Mouse (Mus musculus) liver, embryonic 15.5 days (tissue): Measurements from ENCODE around the gene Gzmk. TPM values are rescaled to one million over a fixed set of nuclear protein-coding genes. Genes with fewer than 3 reads are reported as not detected.

Source experiments
- ATAC-seq: fragments of 200-750 bp; cut with Nextera tagmentation; 2 replicates; pipeline ENCODE4 v1.8.0; 2017; ENCODE audit warnings: moderate number of reproducible peaks, mild to moderate bottlenecking, moderate library complexity; ENCODE audit not compliant: insufficient read depth
- H3K27ac ChIP-seq: fragments of 300-500 bp; sonication (generic); replicated peaks from 2 replicates; pipeline ENCODE4 v1.5.1; 2015; ENCODE audit warnings: mild to moderate bottlenecking, inconsistent platforms
- H3K27me3 ChIP-seq: fragments of 300-500 bp; sonication (generic); 2 replicates; pipeline ENCODE4 v1.6.1; 2015; ENCODE audit warnings: mild to moderate bottlenecking, inconsistent platforms
- H3K36me3 ChIP-seq: fragments of 300-500 bp; sonication (generic); replicated peaks from 2 replicates; pipeline ENCODE4 v1.6.1; 2015; ENCODE audit warnings: moderate library complexity, mild to moderate bottlenecking, inconsistent platforms
- H3K4me1 ChIP-seq: fragments of 300-500 bp; sonication (generic); replicated peaks from 2 replicates; pipeline ENCODE4 v1.6.1; 2015; ENCODE audit warnings: inconsistent platforms
- H3K4me2 ChIP-seq: fragments of 300-500 bp; sonication (generic); 2 replicates; pipeline ENCODE4 v1.6.1; 2015; ENCODE audit warnings: moderate library complexity, mild to moderate bottlenecking, inconsistent platforms
- H3K4me3 ChIP-seq: fragments of 300-500 bp; sonication (generic); replicated peaks from 2 replicates; pipeline ENCODE4 v1.5.1; 2015; ENCODE audit warnings: mild to moderate bottlenecking, inconsistent platforms
- H3K9ac ChIP-seq: fragments of 300-500 bp; sonication (generic); 2 replicates; pipeline ENCODE4 v1.6.1; 2015; ENCODE audit warnings: moderate library complexity, mild to moderate bottlenecking, inconsistent platforms
- H3K9me3 ChIP-seq: fragments of 300-500 bp; sonication (generic); replicated peaks from 2 replicates; pipeline ENCODE4 v1.6.1; 2016; ENCODE audit warnings: inconsistent platforms
- WGBS: fragments of 180-500 bp; shearing (Covaris S2); methylation state at CpG from one replicate; pipeline ENCODE4 v1.1.7; 2015; ENCODE audit warnings: mixed read lengths; ENCODE audit not compliant: insufficient replicate concordance; 5-methylcytosine and 5-hydroxymethylcytosine counted together
- polyA plus RNA-seq: library from polyadenylated mRNA; unstranded; fragments of >200 nt; fragmentation: Nextera tagmentation; extraction: Ambion mirVana; gene quantifications from 2 replicates; pipeline ENCODE4 v1.2.1, GENCODE M21; 2015

Gene Gzmk
- polyA plus RNA-seq, 1 experiment from 2014 or later = not detected

DNA sequence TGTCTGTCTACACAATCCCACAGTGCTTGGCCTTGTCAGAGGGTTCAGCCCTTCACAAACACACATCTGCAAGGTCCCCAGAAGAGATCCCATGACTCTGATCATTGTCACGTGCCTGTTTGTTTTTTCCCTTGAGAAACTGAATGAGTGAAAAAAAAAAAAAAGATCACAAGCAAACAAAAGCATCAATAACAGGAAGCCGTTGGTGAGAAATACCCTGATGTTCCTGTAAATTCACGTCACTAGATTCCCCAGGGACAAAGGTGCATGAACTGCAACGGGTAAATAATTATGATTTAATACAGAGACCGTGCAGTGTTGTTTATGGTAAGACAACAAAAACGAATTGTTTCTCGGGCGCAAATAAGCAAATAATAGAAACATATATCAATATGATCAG lies 19.3 kb upstream of the Gzmk start:
- Histone ChIP-seq H3K4me3 (no peak overlapping the region), H3K9ac (no peak overlapping the region), H3K27ac (no peak overlapping the region), H3K36me3 (no peaks in the 10 kb centered on the region), H3K4me2 (no peak overlapping the region), H3K9me3 (no peaks in the 10 kb centered on the region), H3K4me1 (no peaks in the 10 kb centered on the region), H3K27me3 (no peaks in the 10 kb centered on the region)
- ATAC-seq = no peak
- 60% methylated on average over 8 of the region's 8 CpGs for WGBS

- H3K4me3 ChIP-seq = no peak overlapping the region
- no peaks in the 10 kb centered on the region for H3K36me3 ChIP-seq
- H3K27me3 ChIP-seq = no peaks in the 10 kb centered on the region
- H3K4me1 ChIP-seq = no peaks in the 10 kb centered on the region
- H3K27ac ChIP-seq = no peak overlapping the region
- H3K4me2 ChIP-seq = no peak overlapping the region
- H3K9ac ChIP-seq = no peak overlapping the region
- 26% methylated on average over 6 of the region's 6 CpGs for WGBS
- ATAC-seq = no peak
- H3K9me3 ChIP-seq = no peaks in the 10 kb centered on the region
Observed at GRCm38 (mm10) chr13:113242129-113242528, 16.4 kb upstream of the Gzmk start.

GRCm38 (mm10) chr13:113227666-113228463 lies 2.2 kb upstream of the Gzmk start:
- Histone ChIP-seq H3K9ac (no peak overlapping the region), H3K9me3 (no peaks in the 10 kb centered on the region), H3K27ac (no peak overlapping the region), H3K27me3 (peaks cover 3% of the 10 kb centered on the region; the same call in 1 of the 2 replicates), H3K36me3 (no peaks in the 10 kb centered on the region), H3K4me2 (no peak overlapping the region), H3K4me1 (no peaks in the 10 kb centered on the region), H3K4me3 (no peak overlapping the region)
- no peak for ATAC-seq
- 68% methylated on average over 17 of the region's 17 CpGs for WGBS

DNA sequence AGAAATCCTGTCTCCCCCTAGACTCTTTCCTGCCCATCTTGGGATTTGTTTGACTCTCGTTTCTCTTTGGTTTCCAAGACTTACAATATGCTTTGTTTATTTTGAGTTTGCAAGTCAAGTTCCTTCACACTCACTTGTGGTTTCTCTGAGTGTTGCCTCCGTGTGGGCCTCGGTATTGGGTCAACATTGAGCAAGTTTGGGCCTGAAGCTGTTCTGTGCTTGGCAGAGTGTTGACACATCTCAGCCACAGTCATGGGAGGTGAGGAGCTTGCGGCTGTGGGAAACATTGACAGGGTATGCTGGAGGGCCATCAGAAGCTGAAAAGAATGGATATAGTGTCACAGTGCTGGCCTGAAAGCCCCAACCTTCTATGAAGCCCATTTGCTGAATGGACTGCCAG lies 1.4 kb upstream of the Gzmk start:
- H3K36me3 ChIP-seq = no peaks in the 10 kb centered on the region
- no peak overlapping the region for H3K4me3 ChIP-seq
- 40% methylated on average over 4 of the region's 4 CpGs for WGBS
- no peaks in the 10 kb centered on the region for H3K4me1 ChIP-seq
- peaks cover 9% of the 10 kb centered on the region for H3K27me3 ChIP-seq
- H3K27ac ChIP-seq = no peak overlapping the region
- no peak for ATAC-seq
- no peak overlapping the region for H3K9ac ChIP-seq
- no peak overlapping the region for H3K4me2 ChIP-seq
- no peaks in the 10 kb centered on the region for H3K9me3 ChIP-seq

- H3K27ac ChIP-seq = no peak overlapping the region
- ATAC-seq = no peak
- H3K4me2 ChIP-seq = no peak overlapping the region
Observed at GRCm38 (mm10) chr13:113224105-113224504, 1.6 kb downstream of the Gzmk start.

GRCm38 (mm10) chr13:113221851-113222250 lies 3.9 kb downstream of the Gzmk start:
- Histone ChIP-seq H3K27ac (no peak overlapping the region), H3K4me3 (no peak overlapping the region), H3K27me3 (peaks cover 9% of the 10 kb centered on the region), H3K9me3 (no peaks in the 10 kb centered on the region), H3K9ac (no peak overlapping the region), H3K4me2 (no peak overlapping the region), H3K36me3 (no peaks in the 10 kb centered on the region), H3K4me1 (no peaks in the 10 kb centered on the region)
- 44% methylated on average over 6 of the region's 6 CpGs for WGBS
- no peak for ATAC-seq

More at GRCm38 (mm10) chr13:113224105-113224504, 1.6 kb downstream of the Gzmk start:
- H3K36me3 ChIP-seq = no peaks in the 10 kb centered on the region
- H3K9me3 ChIP-seq = no peaks in the 10 kb centered on the region
- no peak overlapping the region for H3K9ac ChIP-seq
- WGBS = 36% methylated on average over 2 of the region's 2 CpGs
- no peaks in the 10 kb centered on the region for H3K4me1 ChIP-seq
- H3K27me3 ChIP-seq = peaks cover 9% of the 10 kb centered on the region
- H3K4me3 ChIP-seq = no peak overlapping the region

- Histone ChIP-seq H3K9ac (no peak overlapping the region), H3K4me2 (no peak overlapping the region), H3K4me1 (0 out of 2 replicates have a peak, but pooled peaks cover 4% of the 10 kb centered on the region), H3K4me3 (no peak overlapping the region), H3K27ac (no peak overlapping the region), H3K9me3 (no peaks in the 10 kb centered on the region), H3K36me3 (no peaks in the 10 kb centered on the region), H3K27me3 (peaks cover 17% of the 10 kb centered on the region)
- WGBS = 87% methylated on average over 3 of the region's 3 CpGs
- no peak for ATAC-seq
Observed at GRCm38 (mm10) chr13:113213865-113214264, 11.8 kb downstream of the Gzmk start.

- H3K4me3 ChIP-seq = no peak overlapping the region
- H3K9me3 ChIP-seq = no peaks in the 10 kb centered on the region
- peaks cover 17% of the 10 kb centered on the region for H3K27me3 ChIP-seq
- H3K4me1 ChIP-seq = 0 out of 2 replicates have a peak, but pooled peaks cover 4% of the 10 kb centered on the region
- no peak overlapping the region for H3K4me2 ChIP-seq
- H3K9ac ChIP-seq = no peak overlapping the region
- H3K36me3 ChIP-seq = no peaks in the 10 kb centered on the region
- ATAC-seq = peak; percentile 49
- 16% methylated on average over 3 of the region's 3 CpGs for WGBS
- H3K27ac ChIP-seq = no peak overlapping the region
Observed at GRCm38 (mm10) chr13:113212401-113212800, 13.3 kb downstream of the Gzmk start.

DNA sequence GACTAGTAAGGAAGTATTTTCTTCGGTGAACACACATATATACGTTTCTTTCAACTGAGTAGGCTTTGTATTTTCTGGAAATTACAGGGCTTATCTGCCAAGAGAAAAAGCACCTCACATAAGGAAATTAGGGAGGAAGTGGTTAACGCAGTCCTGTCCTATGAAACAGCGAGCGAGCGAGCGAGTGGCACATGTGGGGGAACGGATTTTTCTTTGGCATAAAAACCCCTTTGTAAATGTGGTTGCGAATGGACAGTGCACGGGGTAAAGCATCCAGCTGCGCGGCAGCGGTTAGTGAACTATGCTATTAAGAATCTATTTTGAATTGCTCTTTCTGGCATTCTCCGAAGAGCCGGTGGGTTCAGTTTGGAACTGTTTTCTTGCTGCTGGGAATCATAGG lies 14.4 kb downstream of the Gzmk start:
- Histone ChIP-seq H3K27me3 (peaks cover 17% of the 10 kb centered on the region), H3K4me3 (no peak overlapping the region), H3K4me1 (0 out of 2 replicates have a peak, but pooled peaks cover 4% of the 10 kb centered on the region), H3K9ac (no peak overlapping the region), H3K4me2 (no peak overlapping the region), H3K9me3 (no peaks in the 10 kb centered on the region), H3K36me3 (no peaks in the 10 kb centered on the region), H3K27ac (no peak overlapping the region)
- 20% methylated on average over 15 of the region's 15 CpGs for WGBS
- no peak for ATAC-seq

- no peak for ATAC-seq
- no peak within 1 kb of the TSS for H3K27ac ChIP-seq
- no peaks in the 10 kb centered on the region for H3K36me3 ChIP-seq
- WGBS = 33% methylated on average over 15 of the region's 15 CpGs
- no peak within 1 kb of the TSS for H3K9ac ChIP-seq
- H3K4me2 ChIP-seq = no peak within 1 kb of the TSS
- H3K9me3 ChIP-seq = no peaks in the 10 kb centered on the region
- H3K27me3 ChIP-seq = peaks cover 17% of the 10 kb centered on the region
- H3K4me3 ChIP-seq = no peak within 1 kb of the TSS
- H3K4me1 ChIP-seq = 0 out of 2 replicates have a peak, but pooled peaks cover 4% of the 10 kb centered on the region
Observed at GRCm38 (mm10) chr13:113209624-113210023, 16.1 kb downstream of the Gzmk start, which contains the start of gene Esm1. Esm1 (plus strand) TSS chr13:113209659.

DNA sequence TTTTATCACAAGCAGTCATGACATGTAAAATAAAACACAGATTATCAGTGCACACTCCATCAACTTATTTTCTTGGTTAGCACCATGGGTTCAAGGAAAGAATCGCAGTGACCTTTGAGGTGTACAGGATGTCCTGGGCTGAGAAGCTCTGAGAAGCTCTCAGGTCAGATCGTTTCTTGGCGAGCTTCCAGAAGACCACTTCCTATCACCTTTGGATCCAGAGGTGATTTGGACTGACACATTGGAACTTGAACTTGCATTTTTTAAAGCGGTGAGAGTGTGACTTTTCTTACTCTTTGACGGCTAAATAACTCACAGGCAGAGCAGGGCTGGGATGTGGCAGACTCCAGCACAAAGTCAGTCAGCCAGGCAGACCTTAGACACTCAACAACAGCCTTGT lies 20.4 kb downstream of the Gzmk start:
- H3K4me3 ChIP-seq = no peak overlapping the region
- H3K27me3 ChIP-seq = peaks cover 12% of the 10 kb centered on the region
- 74% methylated on average over 5 of the region's 5 CpGs for WGBS
- no peak overlapping the region for H3K9ac ChIP-seq
- H3K36me3 ChIP-seq = no peaks in the 10 kb centered on the region
- no peak overlapping the region for H3K4me2 ChIP-seq
- H3K4me1 ChIP-seq = no peaks in the 10 kb centered on the region
- no peak for ATAC-seq
- no peaks in the 10 kb centered on the region for H3K9me3 ChIP-seq
- no peak overlapping the region for H3K27ac ChIP-seq
